Mouse (Mus musculus) intestine, postnatal 0 days (tissue): ENCODE measurements at regions not wholly inside any gene's neighbourhood (a gene's known extent, or its start where the extent isn't known, plus 50 kb on each side); places are given as distances from the start of the nearest gene placed in this dataset.

Experiments used
- ATAC-seq: fragments of 200-750 bp; cut with Nextera tagmentation; 2 replicates; pipeline ENCODE4 v1.8.0; 2017; ENCODE audit warnings: mild to moderate bottlenecking, moderate TSS enrichment, moderate library complexity
- H3K27ac ChIP-seq: fragments of 300-500 bp; sonication (generic); 2 replicates; pipeline ENCODE4 v1.5.1; 2014; ENCODE audit warnings: mild to moderate bottlenecking, low read depth, low read length, moderate library complexity
- H3K27me3 ChIP-seq: fragments of 300-500 bp; sonication (generic); replicated peaks from 2 replicates; pipeline ENCODE4 v1.6.1; 2014; ENCODE audit warnings: low read length, mixed read lengths; ENCODE audit not compliant: control insufficient read depth, insufficient read depth
- H3K36me3 ChIP-seq: fragments of 300-500 bp; sonication (generic); 2 replicates; pipeline ENCODE4 v1.6.1; 2014; ENCODE audit warnings: mild to moderate bottlenecking, moderate library complexity; ENCODE audit not compliant: control insufficient read depth, insufficient read depth
- H3K4me1 ChIP-seq: fragments of 300-500 bp; sonication (generic); replicated peaks from 2 replicates; pipeline ENCODE4 v1.6.1; 2014; ENCODE audit warnings: antibody characterized with exemption, low read length, mixed read lengths; ENCODE audit not compliant: control insufficient read depth, insufficient read depth
- H3K4me2 ChIP-seq: fragments of 300-500 bp; sonication (generic); replicated peaks from 2 replicates; pipeline ENCODE4 v1.6.1; 2014; ENCODE audit warnings: low read depth, mild to moderate bottlenecking, moderate library complexity
- H3K4me3 ChIP-seq: fragments of 300-500 bp; sonication (generic); 2 replicates; pipeline ENCODE4 v1.5.1; 2014; ENCODE audit warnings: low read depth, low read length
- H3K9ac ChIP-seq: fragments of 300-500 bp; sonication (generic); 2 replicates; pipeline ENCODE4 v1.6.1; 2014; ENCODE audit warnings: mild to moderate bottlenecking, low read depth, low read length
- H3K9me3 ChIP-seq: fragments of 300-500 bp; sonication (generic); 2 replicates; pipeline ENCODE4 v1.6.1; 2016; ENCODE audit warnings: mixed run types; ENCODE audit not compliant: control insufficient read depth
- CTCF ChIP-seq: sonication (generic); IDR thresholded peaks from 2 replicates; pipeline ENCODE4 v1.5.1; 2016; ENCODE audit warnings: low read depth, mild to moderate bottlenecking, control low read depth, antibody characterized with exemption, moderate library complexity
- WGBS: fragments of 180-500 bp; shearing (Covaris S2); extraction: QIAGEN DNeasy Blood & Tissue Kit; methylation state at CpG from one replicate; pipeline ENCODE4 v1.1.7; 2014; 5-methylcytosine and 5-hydroxymethylcytosine counted together

DNA sequence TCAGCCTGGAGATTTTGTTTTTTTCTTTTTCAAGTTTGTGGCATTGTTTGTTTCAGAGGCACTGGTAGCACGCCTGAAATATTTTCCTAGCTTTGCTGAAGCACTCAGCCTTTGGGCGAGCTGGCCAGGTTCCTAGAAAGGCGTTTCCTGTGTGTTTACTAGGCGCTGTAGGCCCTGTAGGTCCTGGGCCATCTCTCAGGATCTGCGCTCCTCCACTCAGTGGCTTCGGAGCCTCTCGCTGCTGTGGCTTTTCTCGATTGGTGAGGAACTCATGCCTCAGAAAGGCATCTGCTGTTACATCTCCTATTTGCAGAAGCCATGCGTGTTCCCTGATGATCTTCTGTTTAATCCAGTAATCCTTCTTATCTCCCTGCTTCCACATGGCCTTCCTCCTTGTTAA is 188.0 kb upstream of the Plcz1 start:
- H3K9me3 ChIP-seq, result no peaks in the 10 kb centered on the region
- no peak overlapping the region for H3K27ac ChIP-seq
- ATAC-seq, result no peak
- H3K36me3 ChIP-seq, result no peaks in the 10 kb centered on the region
- WGBS, result 46% methylated on average over 9 of the region's 9 CpGs
- H3K27me3 ChIP-seq, result no peaks in the 10 kb centered on the region
- H3K4me1 ChIP-seq, result no peaks in the 10 kb centered on the region
- H3K4me2 ChIP-seq, result no peak overlapping the region
- H3K4me3 ChIP-seq, result no peak overlapping the region
- H3K9ac ChIP-seq, result no peak overlapping the region
- no peak for TF ChIP-seq CTCF

DNA sequence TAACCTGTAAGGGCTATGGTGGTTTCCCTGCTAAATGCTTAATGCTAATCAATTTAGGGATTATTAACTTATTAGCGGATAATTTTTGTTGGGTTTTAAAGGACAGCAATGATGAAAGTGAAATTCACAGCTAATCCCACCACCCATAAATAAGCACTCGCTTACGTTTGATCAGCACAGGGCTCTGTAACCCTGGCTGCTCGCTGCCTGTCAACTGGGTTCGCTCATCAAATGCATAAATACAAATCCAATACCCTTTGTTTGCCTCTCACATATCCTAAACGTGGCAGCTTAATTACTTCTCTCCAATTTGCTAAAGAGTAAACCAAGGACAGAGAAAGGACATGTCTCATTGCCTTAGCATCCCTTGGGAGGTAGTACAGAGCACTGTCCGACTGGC is 187.5 kb upstream of the Plcz1 start:
- ATAC-seq, result no peak
- Histone ChIP-seq H3K4me1 (no peaks in the 10 kb centered on the region), H3K36me3 (no peaks in the 10 kb centered on the region), H3K9ac (no peak overlapping the region), H3K9me3 (no peaks in the 10 kb centered on the region), H3K4me2 (no peak overlapping the region), H3K27ac (no peak overlapping the region), H3K27me3 (no peaks in the 10 kb centered on the region), H3K4me3 (no peak overlapping the region)
- 76% methylated on average over 7 of the region's 7 CpGs for WGBS
- no peak for TF ChIP-seq CTCF

DNA sequence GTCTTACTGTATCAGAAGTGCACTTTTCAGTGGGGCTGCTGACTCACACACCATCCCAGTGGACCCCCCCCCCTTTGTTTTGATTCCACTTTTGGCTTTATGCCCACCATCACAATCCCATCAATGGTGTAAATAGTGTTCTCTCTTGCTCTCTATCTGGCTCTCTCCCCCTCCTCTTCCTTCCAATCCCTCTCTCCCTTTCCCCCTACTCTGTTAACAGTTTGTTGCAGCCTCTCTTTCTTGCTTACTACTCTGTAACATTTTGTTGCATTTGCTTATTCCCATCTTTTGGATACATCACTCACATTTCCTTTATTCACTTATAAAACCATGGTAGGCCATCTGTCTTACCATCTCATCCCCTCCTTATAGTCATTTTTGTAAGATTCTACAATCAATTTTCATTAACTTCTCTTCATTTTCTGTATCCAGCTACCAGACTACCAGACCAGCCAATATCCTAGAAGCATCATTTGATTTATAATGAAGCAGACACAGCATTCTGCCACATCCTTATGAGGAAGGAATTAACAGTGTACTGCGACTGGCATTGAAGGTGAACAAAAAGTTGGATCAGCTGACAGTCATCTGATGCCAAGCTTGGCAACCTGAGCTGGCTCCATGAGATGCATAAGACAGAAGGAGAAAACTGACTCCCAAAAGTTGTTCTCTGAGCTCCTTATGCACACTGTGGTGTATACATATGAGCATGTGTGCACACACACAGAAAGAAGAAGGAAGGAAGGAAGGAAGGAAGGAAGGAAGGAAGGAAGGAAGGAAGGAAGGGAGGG is 181.5 kb upstream of the Plcz1 start:
- Histone ChIP-seq H3K4me2 (no peak overlapping the region), H3K9me3 (no peaks in the 10 kb centered on the region), H3K27me3 (no peaks in the 10 kb centered on the region), H3K4me1 (no peaks in the 10 kb centered on the region), H3K9ac (no peak overlapping the region), H3K36me3 (no peaks in the 10 kb centered on the region), H3K27ac (no peak overlapping the region), H3K4me3 (no peak overlapping the region)
- no peak for ATAC-seq
- 75% methylated on average over 1 of the region's 1 CpGs for WGBS
- TF ChIP-seq CTCF, result no peak

DNA sequence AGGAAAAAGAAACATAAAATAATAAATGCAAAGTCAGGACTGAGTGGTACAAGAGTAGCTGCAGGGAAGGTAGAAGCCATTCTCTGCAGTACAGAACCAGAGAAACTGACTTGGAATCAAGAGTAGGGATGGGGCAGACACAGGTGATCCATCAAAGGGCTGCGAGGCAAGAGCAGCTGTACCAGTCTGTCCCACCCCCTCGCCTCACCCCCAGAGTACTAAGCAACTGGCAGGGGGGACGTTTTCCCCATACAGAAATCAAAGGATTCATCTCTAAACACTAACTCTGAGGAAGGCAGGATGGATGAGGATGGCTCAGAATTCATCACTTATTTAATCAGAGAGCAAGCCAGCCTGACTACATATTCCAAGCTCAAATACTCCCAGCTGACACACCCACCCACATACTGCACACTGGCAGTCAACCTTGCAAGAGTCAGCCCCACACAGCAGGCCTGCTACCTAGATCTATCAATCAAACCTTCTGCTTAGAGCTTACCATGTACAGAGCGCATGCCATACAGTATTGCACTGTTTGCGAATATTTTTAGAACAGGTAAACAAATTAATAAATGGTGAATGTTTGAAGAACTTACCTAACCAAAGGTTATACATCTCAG is 180.5 kb upstream of the Plcz1 start:
- Histone ChIP-seq H3K9me3 (no peaks in the 10 kb centered on the region), H3K27me3 (no peaks in the 10 kb centered on the region), H3K4me3 (no peak overlapping the region), H3K9ac (no peak overlapping the region), H3K4me2 (no peak overlapping the region), H3K27ac (no peak overlapping the region), H3K36me3 (no peaks in the 10 kb centered on the region), H3K4me1 (no peaks in the 10 kb centered on the region)
- WGBS, result 67% methylated on average over 5 of the region's 5 CpGs
- no peak for ATAC-seq
- TF ChIP-seq CTCF, result no peak

DNA sequence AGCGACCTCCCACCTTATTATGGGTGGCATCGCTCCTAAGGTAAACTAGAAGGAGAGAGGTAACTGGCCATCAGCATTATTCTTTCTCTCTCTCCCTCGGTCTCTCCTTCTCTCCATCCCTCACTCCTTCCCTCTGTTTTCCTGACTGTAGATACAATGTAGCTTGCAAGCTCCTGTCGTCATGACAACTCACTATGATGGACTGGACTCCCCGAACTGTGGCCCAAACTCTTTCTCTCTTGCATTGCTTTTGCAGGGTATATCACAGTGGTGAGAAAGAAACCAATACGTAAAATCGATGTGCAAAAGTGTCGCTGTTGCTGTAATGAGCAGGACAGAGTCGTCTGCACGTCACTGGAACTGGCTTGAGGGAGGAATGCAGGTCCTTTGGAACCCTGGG is 177.5 kb upstream of the Plcz1 start:
- H3K4me2 ChIP-seq, result no peak overlapping the region
- H3K27ac ChIP-seq, result no peak overlapping the region
- no peaks in the 10 kb centered on the region for H3K9me3 ChIP-seq
- ATAC-seq, result no peak
- 88% methylated on average over 10 of the region's 10 CpGs for WGBS
- no peak overlapping the region for H3K4me3 ChIP-seq
- no peaks in the 10 kb centered on the region for H3K27me3 ChIP-seq
- no peaks in the 10 kb centered on the region for H3K4me1 ChIP-seq
- H3K36me3 ChIP-seq, result no peaks in the 10 kb centered on the region
- H3K9ac ChIP-seq, result no peak overlapping the region
- no peak for TF ChIP-seq CTCF

DNA sequence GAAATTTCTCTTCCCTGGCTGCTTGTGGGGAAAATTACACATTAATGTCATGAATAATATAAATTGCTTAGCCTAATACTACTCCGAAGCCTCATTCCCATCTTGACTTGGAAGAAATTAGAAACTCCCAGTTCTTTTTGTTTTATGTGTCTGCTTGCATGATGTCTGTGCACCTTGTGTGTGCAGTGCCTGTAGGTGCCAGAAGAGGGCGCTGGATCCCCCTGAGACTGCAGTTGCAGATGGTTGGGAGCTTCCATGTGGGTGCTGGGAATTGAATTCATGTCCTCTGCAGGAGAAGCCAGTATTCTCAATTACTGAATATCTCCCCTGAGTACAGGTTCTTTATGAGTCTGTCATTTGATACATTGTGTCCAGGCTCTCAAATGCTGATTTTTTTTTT is 171.1 kb upstream of the Plcz1 start:
- H3K4me2 ChIP-seq, result no peak overlapping the region
- peak; percentile 26; the same call in 1 of the 2 replicates for TF ChIP-seq CTCF
- H3K4me1 ChIP-seq, result no peaks in the 10 kb centered on the region
- H3K36me3 ChIP-seq, result no peaks in the 10 kb centered on the region
- H3K27me3 ChIP-seq, result no peaks in the 10 kb centered on the region
- H3K9ac ChIP-seq, result no peak overlapping the region
- H3K4me3 ChIP-seq, result no peak overlapping the region
- H3K27ac ChIP-seq, result no peak overlapping the region
- H3K9me3 ChIP-seq, result no peaks in the 10 kb centered on the region
- 56% methylated on average over 2 of the region's 2 CpGs for WGBS
- no peak for ATAC-seq
